Mouse (Mus musculus): ENCODE data around the gene Arg1. TPM values are rescaled to one million over a fixed set of nuclear protein-coding genes. Genes with fewer than 3 reads are reported as not detected.

Arg1 gene
- polyA plus RNA-seq (2015; fragmentation: Nextera tagmentation; extraction: Ambion mirVana) = 0.92 and 1.1 TPM in 2 replicates

DNA sequence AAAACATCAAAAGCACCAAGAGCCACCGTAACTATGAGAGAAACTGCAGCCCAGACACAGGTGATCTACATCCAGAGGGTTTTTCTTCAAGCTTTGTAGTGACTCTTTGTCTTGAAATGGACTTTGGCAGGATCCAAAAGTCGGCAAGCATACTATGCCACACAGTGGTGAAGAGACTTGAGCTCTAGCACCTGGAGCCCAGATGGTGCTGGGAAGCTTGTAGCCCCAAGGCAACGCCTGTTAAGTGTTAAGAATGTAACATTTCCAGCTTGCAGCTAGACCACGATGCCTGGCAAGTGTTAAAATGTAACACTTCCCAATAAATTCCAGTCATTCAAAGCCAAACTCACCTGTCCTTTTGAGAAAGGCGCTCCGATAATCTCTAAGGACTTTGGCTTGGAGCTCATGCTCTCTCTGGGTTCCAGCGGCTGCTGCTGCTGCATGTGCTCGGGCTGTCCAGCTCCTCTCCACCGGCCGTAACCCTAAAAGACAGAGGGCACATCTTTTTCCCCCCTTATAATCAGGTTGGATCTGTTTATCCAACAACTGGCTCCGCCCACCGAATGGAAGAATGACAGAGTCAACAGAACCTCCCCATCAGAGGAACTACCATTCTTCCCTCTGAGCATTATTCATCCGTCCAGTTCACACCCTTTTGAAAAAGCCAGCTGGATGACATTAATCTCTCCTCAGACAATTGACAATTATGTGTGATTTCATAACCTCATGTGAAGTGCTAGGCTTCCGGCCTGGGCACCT lies at the start of gene Arg1:
Gene Arg1, minus strand, starts transcription at position 523 of the 759 bp plus-strand sequence.
- no peak for ATAC-seq (replicated peaks; ENCODE audit: extremely low read depth, insufficient read depth, low FRiP score)
- 51% methylated on average over 14 of the region's 14 CpGs for WGBS
- H3K9ac ChIP-seq (ENCODE audit: low read length) = 0 out of 2 replicates have a peak within 1 kb of the TSS, but pooled peaks have one; percentile 38

GRCm38 (mm10) chr10:24973845-24974514 lies 46.7 kb upstream of the Arg1 start:
- no peaks in the 10 kb centered on the region for H3K36me3 ChIP-seq (ENCODE audit: control insufficient read depth, insufficient read depth)
- peaks cover 5% of the 10 kb centered on the region for H3K9me3 ChIP-seq (replicated peaks; ENCODE audit: control insufficient read depth, low read length)
- peaks cover 2% of the 10 kb centered on the region; the same call in 1 of the 2 replicates for H3K4me1 ChIP-seq (ENCODE audit: control insufficient read depth, insufficient read depth, low read length)
- no peak for ATAC-seq (replicated peaks; ENCODE audit: extremely low read depth, insufficient read depth, low FRiP score)
- H3K4me2 ChIP-seq (ENCODE audit: low read depth, low read length) = no peak overlapping the region
- no peak overlapping the region for H3K9ac ChIP-seq (ENCODE audit: low read length)
- H3K4me3 ChIP-seq (ENCODE audit: low read length) = no peak overlapping the region
- WGBS = 86% methylated on average over 11 of the region's 11 CpGs
- H3K27me3 ChIP-seq (ENCODE audit: control insufficient read depth, insufficient read depth, low read length) = no peaks in the 10 kb centered on the region
- no peak overlapping the region for H3K27ac ChIP-seq (ENCODE audit: low read length)

More for the DNA sequence above, at the start of gene Arg1:
- Histone ChIP-seq H3K4me2 (ENCODE audit: low read depth, low read length) (peak within 1 kb of the TSS; percentile 58), H3K36me3 (ENCODE audit: control insufficient read depth, insufficient read depth) (no peaks in the 10 kb centered on the region), H3K27ac (ENCODE audit: low read length) (no peak within 1 kb of the TSS), H3K4me3 (ENCODE audit: low read length) (peak within 1 kb of the TSS; percentile 23; the same call in 1 of the 2 replicates), H3K4me1 (ENCODE audit: control insufficient read depth, insufficient read depth, low read length) (peaks cover 7% of the 10 kb centered on the region), H3K9me3 (replicated peaks; ENCODE audit: control insufficient read depth, low read length) (no peaks in the 10 kb centered on the region), H3K27me3 (ENCODE audit: control insufficient read depth, insufficient read depth, low read length) (no peaks in the 10 kb centered on the region)

GRCm38 (mm10) chr10:24973385-24973784 lies 46.1 kb upstream of the Arg1 start:
- Histone ChIP-seq H3K4me3 (ENCODE audit: low read length) (no peak overlapping the region), H3K27ac (ENCODE audit: low read length) (no peak overlapping the region), H3K4me1 (ENCODE audit: control insufficient read depth, insufficient read depth, low read length) (peaks cover 2% of the 10 kb centered on the region; the same call in 1 of the 2 replicates), H3K36me3 (ENCODE audit: control insufficient read depth, insufficient read depth) (no peaks in the 10 kb centered on the region), H3K4me2 (ENCODE audit: low read depth, low read length) (no peak overlapping the region), H3K9ac (ENCODE audit: low read length) (no peak overlapping the region), H3K27me3 (ENCODE audit: control insufficient read depth, insufficient read depth, low read length) (no peaks in the 10 kb centered on the region), H3K9me3 (replicated peaks; ENCODE audit: control insufficient read depth, low read length) (peaks cover 5% of the 10 kb centered on the region)
- 59% methylated on average over 5 of the region's 5 CpGs for WGBS
- ATAC-seq (replicated peaks; ENCODE audit: extremely low read depth, insufficient read depth, low FRiP score) = no peak

DNA sequence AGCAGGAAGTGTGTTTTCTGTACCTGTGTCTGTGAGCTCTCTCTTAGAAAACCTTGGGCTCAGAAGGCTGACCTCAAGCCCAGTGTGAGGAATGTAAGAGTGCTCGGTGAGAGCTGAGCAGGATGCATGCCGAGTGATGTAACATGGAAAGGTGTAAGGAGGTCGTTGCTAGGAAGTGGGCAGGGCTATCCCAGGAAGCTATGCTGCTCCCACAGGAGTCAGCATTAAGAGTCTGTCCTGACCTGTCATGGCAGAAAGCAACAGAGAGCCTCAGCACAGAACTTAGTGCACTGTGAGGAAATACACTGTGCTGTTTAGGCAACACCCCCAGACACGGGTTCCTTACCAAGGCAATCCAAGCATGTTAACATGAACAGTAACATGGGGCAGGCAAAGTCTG lies 45.6 kb upstream of the Arg1 start:
- H3K4me3 ChIP-seq (ENCODE audit: low read length) = no peak overlapping the region
- 26% methylated on average over 4 of the region's 4 CpGs for WGBS

DNA sequence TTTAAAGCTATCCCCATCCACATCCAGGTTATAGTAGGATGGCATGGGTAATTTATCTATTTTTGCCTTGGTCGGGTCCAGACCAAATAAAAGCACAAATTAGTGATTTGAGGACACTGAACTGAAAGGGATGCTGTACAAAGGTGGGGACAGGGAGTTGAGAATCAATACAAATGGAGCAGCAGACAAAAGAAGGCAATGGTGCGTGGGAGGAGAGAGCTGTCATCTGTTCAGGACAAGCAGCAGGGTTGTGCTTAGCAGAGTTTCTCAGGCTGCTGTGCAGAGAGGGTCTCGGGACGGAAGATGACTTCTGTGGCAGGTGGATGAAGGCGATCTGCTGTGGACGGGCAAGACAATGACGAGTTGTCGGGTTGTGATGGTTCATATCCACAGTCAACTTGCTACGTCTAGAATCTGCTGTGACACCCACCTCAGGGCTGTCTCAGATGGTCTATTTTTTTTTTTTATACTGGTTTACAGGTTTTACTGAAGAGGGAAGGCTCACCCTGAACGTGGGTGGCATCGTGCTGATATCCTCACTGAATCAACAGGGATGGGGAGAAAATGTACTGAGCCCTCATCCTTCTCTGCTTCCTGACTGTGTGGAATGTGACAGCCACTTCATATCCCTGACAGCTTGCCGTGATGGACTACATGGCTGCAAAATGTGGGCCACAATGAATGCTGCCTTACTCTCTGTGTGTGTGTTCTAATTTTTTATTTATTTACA lies 38.7 kb upstream of the Arg1 start:
- no peak overlapping the region for H3K27ac ChIP-seq (ENCODE audit: low read length)
- H3K27me3 ChIP-seq (ENCODE audit: control insufficient read depth, insufficient read depth, low read length) = no peaks in the 10 kb centered on the region
- H3K4me2 ChIP-seq (ENCODE audit: low read depth, low read length) = no peak overlapping the region
- no peaks in the 10 kb centered on the region for H3K4me1 ChIP-seq (ENCODE audit: control insufficient read depth, insufficient read depth, low read length)
- 51% methylated on average over 12 of the region's 12 CpGs for WGBS
- H3K9me3 ChIP-seq (replicated peaks; ENCODE audit: control insufficient read depth, low read length) = no peaks in the 10 kb centered on the region
- H3K36me3 ChIP-seq (ENCODE audit: control insufficient read depth, insufficient read depth) = no peaks in the 10 kb centered on the region
- no peak for ATAC-seq (replicated peaks; ENCODE audit: extremely low read depth, insufficient read depth, low FRiP score)
- H3K9ac ChIP-seq (ENCODE audit: low read length) = no peak overlapping the region
- H3K4me3 ChIP-seq (ENCODE audit: low read length) = no peak overlapping the region

More for the DNA sequence above, 45.6 kb upstream of the Arg1 start:
- Histone ChIP-seq H3K4me2 (ENCODE audit: low read depth, low read length) (no peak overlapping the region), H3K27ac (ENCODE audit: low read length) (no peak overlapping the region), H3K36me3 (ENCODE audit: control insufficient read depth, insufficient read depth) (no peaks in the 10 kb centered on the region), H3K9ac (ENCODE audit: low read length) (no peak overlapping the region), H3K9me3 (replicated peaks; ENCODE audit: control insufficient read depth, low read length) (peaks cover 5% of the 10 kb centered on the region), H3K4me1 (ENCODE audit: control insufficient read depth, insufficient read depth, low read length) (peaks cover 2% of the 10 kb centered on the region; the same call in 1 of the 2 replicates), H3K27me3 (ENCODE audit: control insufficient read depth, insufficient read depth, low read length) (no peaks in the 10 kb centered on the region)
- ATAC-seq (replicated peaks; ENCODE audit: extremely low read depth, insufficient read depth, low FRiP score) = no peak

- Histone ChIP-seq H3K27ac (ENCODE audit: low read length) (no peak overlapping the region), H3K9ac (ENCODE audit: low read length) (no peak overlapping the region), H3K27me3 (ENCODE audit: control insufficient read depth, insufficient read depth, low read length) (peaks cover 9% of the 10 kb centered on the region), H3K4me1 (ENCODE audit: control insufficient read depth, insufficient read depth, low read length) (peaks cover 3% of the 10 kb centered on the region; the same call in 1 of the 2 replicates), H3K36me3 (ENCODE audit: control insufficient read depth, insufficient read depth) (no peaks in the 10 kb centered on the region), H3K9me3 (replicated peaks; ENCODE audit: control insufficient read depth, low read length) (no peaks in the 10 kb centered on the region), H3K4me3 (ENCODE audit: low read length) (no peak overlapping the region), H3K4me2 (ENCODE audit: low read depth, low read length) (no peak overlapping the region)
- WGBS = 63% methylated on average over 2 of the region's 2 CpGs
- ATAC-seq (replicated peaks; ENCODE audit: extremely low read depth, insufficient read depth, low FRiP score) = no peak
Measured at GRCm38 (mm10) chr10:24961889-24962288, 34.6 kb upstream of the Arg1 start.

- Histone ChIP-seq H3K36me3 (ENCODE audit: control insufficient read depth, insufficient read depth) (no peaks in the 10 kb centered on the region), H3K27me3 (ENCODE audit: control insufficient read depth, insufficient read depth, low read length) (peaks cover 9% of the 10 kb centered on the region), H3K4me3 (ENCODE audit: low read length) (no peak overlapping the region), H3K4me2 (ENCODE audit: low read depth, low read length) (no peak overlapping the region), H3K27ac (ENCODE audit: low read length) (no peak overlapping the region), H3K9ac (ENCODE audit: low read length) (no peak overlapping the region), H3K4me1 (ENCODE audit: control insufficient read depth, insufficient read depth, low read length) (peaks cover 3% of the 10 kb centered on the region; the same call in 1 of the 2 replicates), H3K9me3 (replicated peaks; ENCODE audit: control insufficient read depth, low read length) (no peaks in the 10 kb centered on the region)
- 49% methylated on average over 2 of the region's 2 CpGs for WGBS
- ATAC-seq (replicated peaks; ENCODE audit: extremely low read depth, insufficient read depth, low FRiP score) = no peak
Measured at GRCm38 (mm10) chr10:24961112-24961511, 33.8 kb upstream of the Arg1 start.

GRCm38 (mm10) chr10:24959043-24959916 lies 32.0 kb upstream of the Arg1 start:
- 0 out of 2 replicates have a peak overlapping the region, but pooled peaks have one; percentile 5 for H3K9ac ChIP-seq (ENCODE audit: low read length)
- 35% methylated on average over 15 of the region's 15 CpGs for WGBS
- peak overlapping the region; percentile 4; the same call in 1 of the 2 replicates for H3K4me3 ChIP-seq (ENCODE audit: low read length)
- peaks cover 3% of the 10 kb centered on the region; the same call in 1 of the 2 replicates for H3K4me1 ChIP-seq (ENCODE audit: control insufficient read depth, insufficient read depth, low read length)
- peaks cover 9% of the 10 kb centered on the region for H3K27me3 ChIP-seq (ENCODE audit: control insufficient read depth, insufficient read depth, low read length)
- H3K27ac ChIP-seq (ENCODE audit: low read length) = no peak overlapping the region
- no peaks in the 10 kb centered on the region for H3K9me3 ChIP-seq (replicated peaks; ENCODE audit: control insufficient read depth, low read length)
- no peaks in the 10 kb centered on the region for H3K36me3 ChIP-seq (ENCODE audit: control insufficient read depth, insufficient read depth)
- H3K4me2 ChIP-seq (ENCODE audit: low read depth, low read length) = peak overlapping the region; percentile 55
- ATAC-seq (replicated peaks; ENCODE audit: extremely low read depth, insufficient read depth, low FRiP score) = peak; percentile 37; the same call in 1 of the 2 replicates
